Mouse (Mus musculus) hematopoietic multipotent progenitor cell, adult 10-12 weeks (in vitro differentiated cells): ENCODE results near the gene Mylk4. TPM values are rescaled to one million over a fixed set of nuclear protein-coding genes. Genes with fewer than 3 reads are reported as not detected.

Experiments used
- polyA plus RNA-seq: library from polyadenylated mRNA; stranded (reverse); fragments of >175 nt; gene quantifications from 2 replicates; pipeline ENCODE4 v1.2.3, GENCODE M21; 2012; ENCODE audit warnings: low replicate concordance

Gene Mylk4
- polyA plus RNA-seq: 0.03 TPM in 1 of 2 replicates, not detected in the other

GRCm38 (mm10) chr13:32783816-32784215 is at the start of gene Mylk4:
Mylk4 (minus strand) TSS chr13:32783954.

GRCm38 (mm10) chr13:32802259-32803081 is 18.7 kb upstream of the Mylk4 start, which contains the start of gene D930007J09Rik:
D930007J09Rik (minus strand) TSS chr13:32802849.

GRCm38 (mm10) chr13:32801693-32802221 is 18.0 kb upstream of the Mylk4 start, which contains the start of gene Wrnip1:
Wrnip1 (plus strand) TSS chr13:32802038.

Other genes starting within 250 kb of the Mylk4 start
- 28.8 and 36.6 TPM in 2 replicates for gene Wrnip1, start 18.1 kb upstream of the Mylk4 start, polyA plus RNA-seq
- not detected in 2 replicates for gene D930007J09Rik, start 18.9 kb upstream of the Mylk4 start, polyA plus RNA-seq
- gene Serpinb1a, start 67.2 kb upstream of the Mylk4 start, polyA plus RNA-seq: 3.3 and 19.9 TPM in 2 replicates
- gene Serpinb1c, start 114.3 kb upstream of the Mylk4 start, polyA plus RNA-seq: 0.20 TPM in 1 of 2 replicates, not detected in the other
- gene Serpinb6b, start 181.3 kb upstream of the Mylk4 start, polyA plus RNA-seq: 0.56 and 1.9 TPM in 2 replicates
- gene Serpinb9, start 219.3 kb upstream of the Mylk4 start, polyA plus RNA-seq: 1.5 and 1.6 TPM in 2 replicates
- gene Serpinb9b, start 243.5 kb upstream of the Mylk4 start, polyA plus RNA-seq: 0.19 and 0.27 TPM in 2 replicates